Mouse (Mus musculus) liver, postnatal 0 days (tissue): ENCODE data around the gene S1pr2. TPM values are rescaled to one million over a fixed set of nuclear protein-coding genes. Genes with fewer than 3 reads are reported as not detected.

Experiments used
- ATAC-seq: fragments of 200-750 bp; cut with Nextera tagmentation; 2 replicates; pipeline ENCODE4 v1.8.0; 2017; ENCODE audit warnings: mild to moderate bottlenecking, moderate library complexity
- DNase-seq: peaks from one replicate; pipeline ENCODE4 v3.0.0-alpha.2; 2016
- H3K27ac ChIP-seq: fragments of 300-500 bp; sonication (generic); 2 replicates; pipeline ENCODE4 v1.5.1; 2014; ENCODE audit warnings: antibody characterized with exemption, moderate library complexity, mild to moderate bottlenecking, low read depth
- H3K27me3 ChIP-seq: fragments of 300-500 bp; sonication (generic); 2 replicates; pipeline ENCODE4 v1.6.1; 2014; ENCODE audit warnings: low read length, control low read depth, mixed read lengths; ENCODE audit not compliant: insufficient read depth
- H3K36me3 ChIP-seq: fragments of 300-500 bp; sonication (generic); replicated peaks from 2 replicates; pipeline ENCODE4 v1.6.1; 2014; ENCODE audit warnings: mild to moderate bottlenecking, control low read depth, low read length, moderate library complexity, mixed read lengths; ENCODE audit not compliant: insufficient read depth
- H3K4me1 ChIP-seq: fragments of 300-500 bp; sonication (generic); 2 replicates; pipeline ENCODE4 v1.6.1; 2014; ENCODE audit warnings: antibody characterized with exemption, mild to moderate bottlenecking, control low read depth; ENCODE audit not compliant: insufficient read depth
- H3K4me2 ChIP-seq: fragments of 300-500 bp; sonication (generic); 2 replicates; pipeline ENCODE4 v1.6.1; 2014; ENCODE audit warnings: low read depth, mild to moderate bottlenecking, low read length, moderate library complexity, mixed read lengths
- H3K4me3 ChIP-seq: fragments of 300-500 bp; sonication (generic); 2 replicates; pipeline ENCODE4 v1.5.1; 2014; ENCODE audit warnings: low read depth, low read length
- H3K9ac ChIP-seq: fragments of 300-500 bp; sonication (generic); replicated peaks from 2 replicates; pipeline ENCODE4 v1.6.1; 2014; ENCODE audit warnings: mild to moderate bottlenecking, moderate library complexity
- H3K9me3 ChIP-seq: fragments of 300-500 bp; sonication (generic); 2 replicates; pipeline ENCODE4 v1.6.1; 2016; ENCODE audit warnings: mild to moderate bottlenecking, control low read depth, low read length, mixed read lengths
- CTCF ChIP-seq: sonication (generic); IDR thresholded peaks from 2 replicates; pipeline ENCODE4 v1.5.1; 2016; ENCODE audit warnings: antibody characterized with exemption, low read depth
- EP300 ChIP-seq: IDR thresholded peaks from 2 replicates; pipeline ENCODE4 v1.6.1; 2016; ENCODE audit warnings: antibody characterized with exemption, low read depth, mild to moderate bottlenecking
- WGBS: fragments of 180-500 bp; shearing (Covaris S2); extraction: QIAGEN DNeasy Blood & Tissue Kit; methylation state at CpG from one replicate; pipeline ENCODE4 v1.1.7; 2014; ENCODE audit not compliant: insufficient replicate concordance; 5-methylcytosine and 5-hydroxymethylcytosine counted together
- polyA plus RNA-seq: library from polyadenylated mRNA; unstranded; fragments of >200 nt; fragmentation: Nextera tagmentation; extraction: Ambion mirVana; gene quantifications from 2 replicates; pipeline ENCODE4 v1.2.1, GENCODE M21; 2015

The S1pr2 gene
- polyA plus RNA-seq, 1 experiment from 2014 or later = 3.1 TPM

DNA sequence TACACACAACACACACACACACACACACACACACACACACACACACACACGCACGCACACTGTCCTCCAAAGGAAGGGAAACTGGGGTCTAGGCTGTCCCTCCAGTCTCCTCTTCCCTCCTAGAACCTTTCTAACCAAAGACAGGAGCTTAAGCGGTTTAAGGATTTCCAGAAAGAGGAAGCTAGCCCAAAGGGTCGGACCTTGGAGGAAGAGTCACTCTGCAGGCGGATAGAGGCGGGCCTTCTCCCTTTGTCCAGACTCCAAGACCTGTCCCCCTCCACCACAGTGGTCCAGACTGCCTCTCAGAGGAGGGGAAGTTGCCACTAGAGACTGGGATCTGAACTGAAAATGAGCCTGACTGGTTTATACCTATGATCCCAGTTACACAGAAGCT lies 2.9 kb downstream of the S1pr2 start:
- no peaks in the 10 kb centered on the region for H3K9me3 ChIP-seq
- H3K27me3 ChIP-seq = 0 out of 2 replicates have a peak, but pooled peaks cover 6% of the 10 kb centered on the region
- H3K4me1 ChIP-seq = peaks cover 20% of the 10 kb centered on the region
- WGBS = 28% methylated on average over 6 of the region's 6 CpGs
- H3K36me3 ChIP-seq = no peaks in the 10 kb centered on the region
- ATAC-seq = no peak
- 0 out of 2 replicates have a peak overlapping the region, but pooled peaks have one; percentile 22 for H3K4me2 ChIP-seq
- H3K4me3 ChIP-seq = no peak overlapping the region
- TF ChIP-seq EP300 (no peak), CTCF (no peak)
- no peak for DNase-seq
- no peak overlapping the region for H3K27ac ChIP-seq
- H3K9ac ChIP-seq = no peak overlapping the region; the same call in 1 of the 2 replicates

DNA sequence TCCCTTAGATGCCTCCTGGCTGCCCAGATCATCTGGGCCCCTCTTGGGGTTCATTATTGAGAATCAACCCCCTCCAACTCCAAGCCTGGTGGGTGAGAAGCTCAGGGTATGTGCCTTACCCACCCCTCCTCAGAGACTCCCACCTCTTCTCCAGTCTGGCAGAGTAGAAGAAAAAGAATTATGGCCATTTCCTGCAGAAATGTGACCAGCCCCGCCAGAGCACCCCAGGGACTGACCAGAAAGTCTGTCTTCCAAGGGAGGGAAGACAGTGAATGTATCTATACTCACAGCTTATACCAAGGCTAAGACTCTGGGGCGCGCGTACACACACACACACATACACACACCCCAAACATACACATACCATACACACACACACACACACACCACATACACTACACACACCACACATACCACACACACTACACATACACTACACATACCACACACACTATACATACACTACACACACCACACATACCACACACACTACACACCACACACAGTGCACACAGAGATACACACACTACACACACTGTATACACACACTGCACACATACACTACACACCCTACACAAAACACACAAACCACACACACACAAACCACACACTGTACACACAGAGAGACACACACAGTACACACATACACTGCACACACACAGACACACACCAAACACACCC lies 3.4 kb downstream of the S1pr2 start:
- no peak for DNase-seq
- no peak overlapping the region; the same call in 1 of the 2 replicates for H3K9ac ChIP-seq

DNA sequence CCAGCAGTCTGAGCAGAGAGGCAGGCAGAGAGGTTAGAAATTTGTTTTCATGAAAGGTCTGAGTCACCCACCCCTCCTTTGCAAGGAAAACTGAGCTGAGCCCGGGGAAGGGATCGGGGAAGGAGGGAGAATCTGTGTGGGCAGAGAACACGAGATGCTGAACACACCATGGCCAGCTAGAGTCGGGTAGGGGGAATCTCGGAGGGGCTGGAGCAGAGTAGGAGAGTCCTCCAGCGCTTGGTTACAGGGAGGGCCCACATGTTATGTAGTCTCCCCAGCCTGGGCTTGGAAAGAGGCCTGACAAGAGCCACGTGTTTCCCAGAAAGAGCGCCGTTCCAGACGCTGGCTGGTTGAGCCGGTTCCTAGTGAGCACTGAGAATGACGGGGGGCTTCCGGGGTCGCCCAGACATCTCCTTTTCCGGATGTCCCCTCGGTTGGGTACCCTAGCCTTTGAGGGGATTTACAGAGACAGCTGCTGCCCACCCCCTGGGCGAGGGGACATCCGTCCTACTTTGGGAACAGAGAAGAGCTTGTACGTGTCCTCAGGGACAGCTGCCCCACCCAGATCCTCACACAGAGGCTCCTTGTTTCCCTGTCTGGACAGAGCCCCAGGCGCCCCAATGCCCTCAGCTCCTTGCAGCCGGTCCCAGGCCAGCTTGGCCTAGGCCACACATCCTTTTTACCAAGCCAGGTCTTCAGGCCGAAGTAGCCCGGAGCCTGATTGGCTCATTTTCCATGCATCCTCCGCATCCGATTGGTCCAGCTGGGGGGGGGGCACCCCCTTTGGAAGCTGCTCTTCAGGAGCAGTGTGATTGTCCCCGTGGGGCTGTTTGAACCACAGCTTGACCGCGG lies 4.2 kb downstream of the S1pr2 start:
- Histone ChIP-seq H3K4me2 (no peak overlapping the region), H3K36me3 (0 out of 2 replicates have a peak, but pooled peaks cover 4% of the 10 kb centered on the region), H3K4me3 (no peak overlapping the region), H3K27me3 (0 out of 2 replicates have a peak, but pooled peaks cover 6% of the 10 kb centered on the region), H3K9ac (no peak overlapping the region; the same call in 1 of the 2 replicates), H3K9me3 (no peaks in the 10 kb centered on the region), H3K27ac (no peak overlapping the region), H3K4me1 (peaks cover 15% of the 10 kb centered on the region)
- ATAC-seq (no peak), DNase-seq (no peak)
- 78% methylated on average over 28 of the region's 28 CpGs for WGBS
- TF ChIP-seq EP300 (no peak), CTCF (no peak)

More for the DNA sequence above, 3.4 kb downstream of the S1pr2 start:
- H3K4me2 ChIP-seq = 0 out of 2 replicates have a peak overlapping the region, but pooled peaks have one; percentile 22
- ATAC-seq = no peak
- H3K9me3 ChIP-seq = no peaks in the 10 kb centered on the region
- H3K4me1 ChIP-seq = peaks cover 15% of the 10 kb centered on the region
- no peak overlapping the region for H3K27ac ChIP-seq
- H3K36me3 ChIP-seq = no peaks in the 10 kb centered on the region
- 0 out of 2 replicates have a peak, but pooled peaks cover 6% of the 10 kb centered on the region for H3K27me3 ChIP-seq
- no peak for TF ChIP-seq EP300
- TF ChIP-seq CTCF = no peak
- 74% methylated on average over 4 of the region's 4 CpGs for WGBS
- no peak overlapping the region for H3K4me3 ChIP-seq

DNA sequence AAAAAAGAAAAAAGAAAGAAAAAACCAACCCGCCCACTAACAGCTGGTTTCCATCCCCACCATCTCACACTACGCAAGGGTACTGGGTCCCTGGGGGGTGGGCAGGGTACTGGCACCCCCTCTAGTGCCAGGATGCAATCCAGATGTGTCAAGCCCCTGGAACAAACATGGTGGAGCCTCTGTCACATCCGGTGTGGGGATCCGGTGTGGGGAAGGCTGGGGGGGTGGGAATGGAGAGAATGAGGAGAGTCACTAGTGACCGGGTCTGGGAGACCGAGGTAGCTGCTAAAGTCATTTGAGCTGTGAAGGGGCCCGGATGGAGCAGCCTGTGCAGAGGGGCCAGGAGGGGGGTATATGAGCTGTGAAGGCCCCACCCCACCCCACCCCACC lies 4.8 kb downstream of the S1pr2 start:
- 83% methylated on average over 7 of the region's 7 CpGs for WGBS
- no peak for ATAC-seq
- Histone ChIP-seq H3K9ac (no peak overlapping the region), H3K4me3 (no peak overlapping the region), H3K27me3 (0 out of 2 replicates have a peak, but pooled peaks cover 6% of the 10 kb centered on the region), H3K4me1 (peaks cover 11% of the 10 kb centered on the region), H3K27ac (no peak overlapping the region), H3K36me3 (peaks cover 4% of the 10 kb centered on the region; the same call in 1 of the 2 replicates), H3K4me2 (no peak overlapping the region), H3K9me3 (no peaks in the 10 kb centered on the region)
- TF ChIP-seq EP300 = no peak
- DNase-seq = no peak

DNA sequence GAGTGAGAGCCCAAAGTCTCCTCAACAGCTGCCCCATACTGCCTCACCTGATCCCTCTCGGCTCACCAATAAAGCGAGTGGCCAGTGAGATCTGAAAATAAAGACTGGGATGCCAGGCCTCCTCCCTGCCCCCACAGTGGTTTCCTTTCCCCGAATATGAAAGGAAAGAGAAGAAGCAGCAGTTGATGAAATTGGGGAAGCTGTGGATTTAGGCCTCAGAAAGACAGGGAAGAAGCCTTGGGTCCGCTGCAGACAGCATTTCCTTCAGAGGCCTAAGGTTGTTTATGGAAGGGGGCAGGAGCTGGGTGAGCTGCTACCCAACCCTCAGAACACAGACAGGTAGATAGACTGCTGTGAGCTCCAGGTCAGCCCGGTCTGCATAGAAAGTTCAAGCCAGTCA lies 9.8 kb downstream of the S1pr2 start:
- ATAC-seq (no peak), DNase-seq (no peak)
- Histone ChIP-seq H3K4me3 (no peak overlapping the region), H3K9ac (no peak overlapping the region), H3K27me3 (no peaks in the 10 kb centered on the region), H3K4me2 (no peak overlapping the region), H3K4me1 (no peaks in the 10 kb centered on the region), H3K9me3 (no peaks in the 10 kb centered on the region), H3K27ac (peak overlapping the region; percentile 44; the same call in 1 of the 2 replicates), H3K36me3 (peaks cover 4% of the 10 kb centered on the region; the same call in 1 of the 2 replicates)
- WGBS = 51% methylated on average over 5 of the region's 5 CpGs
- TF ChIP-seq EP300 = no peak
- TF ChIP-seq CTCF = no peak

DNA sequence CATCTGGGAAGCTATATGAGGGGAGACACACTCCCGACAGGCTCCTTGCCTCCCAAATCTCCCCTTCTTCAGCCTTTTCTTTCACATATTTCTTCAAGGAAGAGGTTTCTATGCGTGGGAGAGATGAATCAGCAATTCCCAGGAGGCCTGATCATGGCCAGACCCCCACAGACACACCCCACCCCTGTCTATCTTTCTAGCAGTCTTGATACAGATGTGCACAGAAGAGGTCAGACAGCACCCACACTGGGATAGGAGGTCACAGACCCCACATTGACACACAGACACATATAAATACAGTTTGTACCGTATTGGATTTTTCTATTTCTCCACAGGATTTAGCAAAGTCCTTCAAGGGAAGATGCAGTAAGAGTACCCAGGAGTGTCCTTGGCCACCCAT lies 10.6 kb downstream of the S1pr2 start:
- ATAC-seq (no peak), DNase-seq (no peak)
- Histone ChIP-seq H3K4me3 (no peak overlapping the region), H3K9me3 (no peaks in the 10 kb centered on the region), H3K9ac (no peak overlapping the region), H3K36me3 (peaks cover 4% of the 10 kb centered on the region; the same call in 1 of the 2 replicates), H3K4me2 (no peak overlapping the region), H3K4me1 (no peaks in the 10 kb centered on the region), H3K27me3 (no peaks in the 10 kb centered on the region), H3K27ac (no peak overlapping the region)
- no peak for TF ChIP-seq CTCF
- no peak for TF ChIP-seq EP300
- WGBS = 56% methylated on average over 3 of the region's 3 CpGs
